Mouse (Mus musculus) c-Kit-negative CD71-positive TER-119-positive erythroid progenitor cells, embryonic 14.5 days (primary cell): Measurements from ENCODE around the gene Brk1.

Experiments used
- DNase-seq: peaks from one replicate; pipeline ENCODE4 v3.0.0-alpha.2; 2013; ENCODE audit warnings: low read depth, low spot score

Brk1 gene

DNA sequence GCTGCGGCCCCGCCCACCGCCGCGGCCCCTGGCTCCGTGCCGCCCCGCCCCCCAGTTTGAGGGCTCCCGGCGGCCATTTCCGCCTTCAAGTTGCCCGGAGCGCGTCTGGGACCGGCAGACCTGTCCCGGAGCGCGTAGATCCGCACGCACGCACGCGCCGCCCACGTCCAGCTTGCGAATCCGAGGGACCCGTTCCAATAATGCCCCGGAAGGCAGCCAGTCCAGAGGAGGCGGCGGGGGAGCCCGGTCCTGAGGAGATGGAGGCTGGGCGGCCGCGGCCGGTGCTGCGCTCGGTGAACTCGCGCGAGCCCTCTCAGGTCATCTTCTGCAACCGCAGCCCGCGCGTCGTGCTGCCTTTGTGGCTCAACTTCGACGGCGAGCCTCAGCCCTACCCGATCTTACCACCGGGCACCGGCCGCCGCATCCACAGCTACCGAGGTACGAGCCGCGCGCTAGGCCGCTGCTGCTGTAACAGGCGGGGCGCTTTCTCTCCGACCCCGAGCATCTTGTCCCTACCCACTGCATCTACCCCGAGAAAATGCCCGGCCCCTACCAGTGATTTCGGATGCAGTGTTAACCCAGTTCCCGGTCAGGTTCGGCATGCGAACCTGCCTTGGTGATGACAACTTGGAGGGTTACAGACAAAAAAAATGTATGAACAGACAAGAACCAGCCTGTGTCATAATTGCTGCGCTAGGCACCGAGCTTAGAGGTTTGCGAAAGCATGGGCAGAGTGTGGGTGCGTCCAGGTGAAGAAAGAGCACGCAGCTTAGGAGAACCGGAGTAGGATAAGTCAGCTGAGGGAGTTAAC is 19.6 kb downstream of the Brk1 start, which contains the start of gene Vhl:
TSS of gene Vhl (plus strand) at position 19 of the 811 bp plus-strand sequence.
- DNase-seq = peak; percentile 66

DNA sequence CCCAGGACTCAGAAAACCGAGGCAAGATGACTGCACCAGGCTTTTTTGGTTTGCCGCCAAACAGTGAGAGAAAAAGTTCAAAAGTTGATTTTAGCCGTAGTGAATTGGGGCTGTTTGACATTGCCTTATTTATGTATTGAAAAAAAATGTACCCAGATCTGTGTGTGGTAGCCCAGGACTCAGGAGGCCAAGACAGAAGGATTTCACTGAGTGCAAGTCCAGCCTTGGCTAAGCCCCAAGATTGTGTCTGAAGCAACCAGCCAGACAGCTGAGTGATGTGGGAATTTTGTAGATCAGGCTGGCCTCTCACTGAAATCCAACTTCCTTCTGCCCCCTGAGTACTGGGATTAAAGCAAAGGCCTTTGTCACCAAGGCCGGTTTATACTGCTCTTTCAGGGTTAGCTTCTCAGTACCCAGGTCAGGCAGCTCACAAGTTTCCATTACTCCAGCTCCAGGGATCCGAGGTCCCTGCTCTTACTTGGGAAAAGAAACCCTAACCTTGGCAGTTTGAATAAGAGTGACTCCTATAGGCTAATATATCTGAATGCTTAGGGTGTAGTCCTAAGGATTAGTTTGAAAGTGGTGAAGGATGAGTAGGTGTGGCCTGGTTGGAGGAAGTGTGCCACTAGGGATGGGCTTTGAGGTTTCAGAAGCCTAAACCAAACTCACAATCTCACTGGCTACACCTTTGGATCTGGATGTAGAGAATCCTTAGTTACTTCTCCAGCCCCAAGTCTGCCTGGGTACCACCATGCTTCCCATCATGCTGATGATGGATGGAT is 20.6 kb downstream of the Brk1 start:
- no peak for DNase-seq

DNA sequence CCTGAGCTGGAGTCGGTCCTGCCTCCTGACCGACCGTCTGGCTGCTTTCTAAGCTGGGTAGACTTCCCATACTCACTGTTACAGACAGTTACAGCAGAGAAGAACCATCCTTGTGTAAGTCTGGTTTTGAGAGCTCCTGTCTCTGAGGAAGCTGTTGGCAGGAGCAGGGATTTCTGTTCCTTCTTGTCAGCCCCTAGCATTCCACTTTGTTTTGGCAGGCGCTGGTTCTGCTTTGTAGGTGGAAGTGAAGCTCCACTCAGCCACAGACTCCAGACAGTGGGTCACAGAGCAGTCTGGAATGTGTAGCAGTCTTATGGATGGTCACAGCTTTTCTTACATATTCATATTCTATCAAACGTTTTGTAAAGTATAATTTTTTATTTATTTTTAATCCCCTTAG is 25.8 kb downstream of the Brk1 start:
- no peak for DNase-seq

DNA sequence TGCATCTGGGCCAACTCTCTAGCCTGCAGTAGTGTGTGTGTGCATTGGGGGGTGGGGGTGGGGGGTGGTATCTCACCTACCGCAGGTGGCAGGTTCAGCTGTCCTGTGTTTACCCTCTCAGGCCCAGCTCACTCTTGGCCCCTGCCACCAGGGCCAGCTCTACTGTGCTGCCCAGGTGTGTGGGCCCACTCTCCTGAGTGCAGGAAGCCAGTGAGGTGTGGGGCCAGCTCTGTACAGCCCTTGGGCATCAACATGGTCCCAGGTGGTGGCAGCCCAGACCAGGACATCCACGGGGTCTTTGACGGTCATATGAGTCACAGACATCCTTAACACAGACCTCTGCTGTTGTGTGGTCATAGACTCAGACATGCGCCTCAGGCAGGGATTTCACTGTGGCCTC is 28.3 kb downstream of the Brk1 start:
- no peak for DNase-seq

DNA sequence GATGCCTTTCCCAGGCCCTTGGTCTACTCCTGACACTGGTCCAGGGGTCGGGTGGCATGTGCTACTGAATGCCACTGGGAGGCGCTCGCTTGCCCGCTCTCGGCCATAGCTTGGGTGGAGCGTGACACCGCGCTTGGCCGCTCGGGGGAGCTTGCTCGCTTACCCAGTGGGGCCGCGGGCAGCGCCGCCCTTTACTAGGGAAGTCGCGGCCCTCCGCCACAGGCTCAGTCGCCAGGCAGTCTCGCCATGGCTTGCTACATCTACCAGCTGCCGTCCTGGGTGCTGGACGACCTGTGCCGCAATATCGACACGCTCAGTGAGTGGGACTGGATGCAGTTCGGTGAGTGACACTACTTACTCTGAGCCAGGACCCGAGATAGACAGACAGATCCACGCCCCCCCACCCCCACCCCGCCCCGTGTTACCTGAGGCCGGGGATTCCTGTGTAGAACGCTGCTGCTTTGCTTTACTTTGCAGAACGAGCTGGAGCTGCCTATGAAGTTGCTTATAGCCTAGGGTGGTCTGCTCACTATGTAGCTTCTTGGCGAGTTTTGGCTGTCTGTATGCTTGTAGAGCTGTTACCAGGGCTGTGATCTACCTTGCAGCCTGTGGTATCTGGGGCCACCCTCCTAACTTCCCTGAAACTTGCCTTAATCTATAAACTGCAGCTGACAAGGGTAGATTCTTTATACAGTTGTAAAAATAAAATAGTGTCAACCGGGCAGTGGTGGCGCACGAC is 33.9 kb downstream of the Brk1 start, which contains the start of gene Irak2:
TSS of gene Irak2 (plus strand) at position 166 of the 739 bp plus-strand sequence.
- DNase-seq = peak; percentile 75

DNA sequence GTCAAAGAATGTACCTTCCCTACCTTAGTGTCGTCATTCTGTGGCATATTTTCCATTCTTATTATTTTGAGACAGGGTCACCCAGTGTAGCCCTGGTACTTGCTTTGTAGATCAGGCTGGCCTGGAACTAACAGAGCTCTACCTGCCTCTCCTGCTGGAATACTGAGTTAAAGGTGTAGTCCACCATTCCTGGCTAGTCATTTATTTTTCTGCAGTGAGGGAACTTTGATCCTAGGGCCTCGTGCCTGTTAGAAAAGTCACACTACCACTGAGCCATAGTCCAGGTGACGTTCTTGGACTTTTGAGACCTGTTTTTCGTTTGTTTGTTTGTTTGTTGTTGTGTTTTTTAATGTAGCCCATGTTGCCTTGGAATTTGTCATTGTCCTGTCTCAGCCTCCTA is 34.6 kb downstream of the Brk1 start:
- DNase-seq = no peak

DNA sequence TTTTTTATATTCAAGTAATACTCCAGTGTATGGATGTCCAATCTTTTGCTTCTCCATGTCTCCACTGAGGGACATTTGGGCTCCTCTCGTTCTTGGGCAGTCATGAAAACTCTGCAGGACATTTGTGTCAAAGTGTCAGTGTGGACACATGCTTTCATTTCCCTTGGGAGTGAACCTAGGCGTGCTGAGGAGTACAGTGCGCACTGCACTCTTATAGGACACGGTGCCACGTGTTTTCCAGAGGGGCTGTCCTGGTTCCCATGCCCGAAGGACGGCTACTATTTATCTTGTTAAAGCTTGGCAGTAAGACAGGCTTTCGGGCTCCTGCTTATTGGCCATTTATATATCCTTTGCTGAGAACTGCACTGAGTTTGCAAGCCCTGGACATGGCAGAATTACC is 38.0 kb downstream of the Brk1 start:
- DNase-seq = no peak

DNA sequence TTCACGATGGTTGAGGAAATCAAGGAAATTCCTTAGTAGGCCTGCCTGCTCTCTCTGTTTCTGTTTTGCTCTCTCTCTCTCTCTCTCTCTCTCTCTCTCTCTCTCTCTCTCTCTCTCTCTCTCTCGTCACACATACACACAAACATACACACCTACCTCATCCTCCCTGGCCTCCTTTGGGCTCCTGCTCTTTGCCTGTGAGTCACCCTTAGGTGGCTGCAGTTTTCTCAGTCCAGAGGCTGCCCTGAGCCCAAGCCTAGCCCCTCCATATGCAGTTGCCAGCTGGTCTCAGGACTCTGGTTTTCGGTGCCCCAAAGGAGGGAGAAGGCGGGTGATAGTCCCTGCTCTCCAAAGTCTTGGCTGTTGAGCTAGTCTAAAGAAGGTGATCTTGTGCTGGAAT is 38.4 kb downstream of the Brk1 start:
- DNase-seq = no peak

DNA sequence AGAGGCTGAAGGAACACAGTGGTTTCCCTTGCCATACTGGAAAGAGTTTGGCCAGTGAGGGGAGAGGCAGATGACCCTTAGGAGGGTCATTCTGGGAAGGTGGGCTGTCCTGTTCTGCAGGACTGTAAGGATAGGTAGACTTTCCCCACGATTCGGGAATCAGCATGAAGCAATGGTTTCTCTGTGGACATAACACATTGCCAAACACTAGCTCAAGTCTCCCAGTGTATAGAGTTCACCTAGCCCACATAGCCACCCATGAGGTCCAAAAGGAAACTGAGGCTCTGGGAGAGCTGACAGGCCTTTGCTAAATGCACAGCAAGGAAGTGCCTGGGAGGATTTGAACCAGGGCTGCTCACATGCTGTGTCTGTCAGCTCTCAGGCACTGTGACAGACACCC is 39.4 kb downstream of the Brk1 start:
- no peak for DNase-seq

DNA sequence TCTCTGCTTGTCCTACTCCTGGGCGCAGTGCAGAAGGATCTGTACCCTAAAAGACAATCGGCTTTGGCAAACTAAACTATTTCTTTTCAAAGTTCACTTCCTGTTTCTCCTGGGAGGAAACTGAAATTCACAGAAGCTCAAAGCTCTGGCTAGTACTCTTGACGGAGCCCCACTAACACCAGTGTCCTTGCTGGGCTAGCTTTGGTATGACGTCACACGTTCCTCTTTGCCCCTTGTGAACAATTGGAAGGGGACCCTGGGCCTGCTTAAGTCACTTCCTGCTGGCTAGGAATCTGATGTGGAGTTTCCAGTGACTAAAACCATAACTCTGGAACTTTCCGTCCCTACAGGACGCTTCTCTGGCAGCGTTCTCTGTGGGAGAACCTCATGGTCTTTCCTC is 40.2 kb downstream of the Brk1 start:
- DNase-seq = no peak

DNA sequence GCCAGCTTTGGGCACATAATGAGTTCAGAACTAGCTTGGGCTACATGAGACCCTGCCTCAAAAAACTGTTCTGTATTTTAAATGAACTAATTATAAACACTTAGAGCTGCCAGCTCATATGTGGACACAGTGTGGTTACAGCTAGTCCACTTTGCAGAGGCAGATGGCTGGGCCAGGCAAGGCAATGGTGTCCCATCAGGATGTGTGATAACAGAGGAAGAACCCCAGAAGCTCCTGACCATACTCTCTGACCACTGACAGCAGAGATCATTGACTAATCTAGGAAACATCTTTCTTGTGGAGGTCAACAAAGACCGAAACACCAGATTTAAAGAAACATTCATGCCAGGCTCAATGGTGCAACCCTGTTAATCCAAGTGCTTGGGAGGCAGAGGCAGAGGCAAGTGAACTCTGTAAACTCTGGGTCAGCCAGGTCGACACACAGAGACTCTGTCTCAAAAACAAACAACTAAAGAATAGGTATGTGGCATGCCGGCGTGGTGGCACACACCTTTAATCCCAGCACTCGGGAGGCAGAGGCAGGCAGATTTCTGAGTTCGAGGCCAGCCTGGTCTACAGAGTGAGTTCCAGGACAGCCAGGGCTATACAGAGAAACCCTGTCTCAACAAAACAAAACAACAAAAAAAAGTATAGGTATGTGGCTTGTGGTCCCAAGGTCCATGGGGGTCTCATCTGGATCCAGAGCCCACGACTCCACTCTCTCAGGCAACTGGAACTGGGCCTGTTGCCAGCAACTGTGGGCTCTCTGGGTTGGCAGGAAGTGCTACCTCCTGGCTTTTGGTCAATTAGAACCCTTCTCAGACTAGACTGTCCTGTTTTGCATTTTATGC is 45.0 kb downstream of the Brk1 start:
- DNase-seq = no peak

DNA sequence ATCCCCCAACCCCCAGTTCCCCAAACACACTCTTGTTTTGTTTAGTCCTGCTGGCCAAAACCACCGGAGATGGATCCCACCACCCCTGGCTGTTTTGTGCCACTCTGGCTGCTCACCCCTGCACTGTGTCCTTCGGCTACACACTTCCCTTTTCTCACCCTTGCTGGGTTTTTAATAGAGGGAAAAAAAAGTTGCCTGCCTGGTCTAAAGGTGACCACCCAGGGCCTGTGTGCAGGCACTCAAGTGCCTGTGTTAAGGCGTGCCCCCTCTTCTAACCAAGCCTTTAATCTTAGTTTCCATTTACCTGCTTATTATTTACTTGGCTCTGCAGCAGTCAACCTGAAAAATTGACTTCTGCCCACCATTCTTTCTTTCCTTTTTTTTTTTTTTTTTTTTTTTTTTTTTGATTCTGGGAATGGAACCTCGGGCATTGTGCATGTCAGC is 45.6 kb downstream of the Brk1 start:
- no peak for DNase-seq

DNA sequence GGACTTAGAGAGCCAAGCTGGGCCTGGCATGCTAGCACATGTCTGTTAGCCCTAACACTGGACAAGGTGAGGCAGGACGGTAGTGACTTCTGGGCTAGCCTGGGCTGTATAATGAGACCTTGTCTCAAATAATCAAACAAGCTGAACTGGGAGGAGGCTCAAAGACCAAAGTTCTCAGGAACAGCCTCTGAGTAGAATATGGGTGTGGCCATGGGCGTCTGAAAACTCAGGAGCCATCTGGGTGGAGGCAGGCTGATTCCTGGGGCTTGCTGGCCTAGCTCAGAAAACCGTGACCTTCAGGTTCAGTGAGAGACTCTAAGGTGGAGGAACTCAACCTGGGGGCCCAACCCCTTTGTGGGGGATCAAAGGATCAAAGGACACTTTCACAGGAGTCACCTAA is 47.1 kb downstream of the Brk1 start:
- DNase-seq = peak; percentile 38

DNA sequence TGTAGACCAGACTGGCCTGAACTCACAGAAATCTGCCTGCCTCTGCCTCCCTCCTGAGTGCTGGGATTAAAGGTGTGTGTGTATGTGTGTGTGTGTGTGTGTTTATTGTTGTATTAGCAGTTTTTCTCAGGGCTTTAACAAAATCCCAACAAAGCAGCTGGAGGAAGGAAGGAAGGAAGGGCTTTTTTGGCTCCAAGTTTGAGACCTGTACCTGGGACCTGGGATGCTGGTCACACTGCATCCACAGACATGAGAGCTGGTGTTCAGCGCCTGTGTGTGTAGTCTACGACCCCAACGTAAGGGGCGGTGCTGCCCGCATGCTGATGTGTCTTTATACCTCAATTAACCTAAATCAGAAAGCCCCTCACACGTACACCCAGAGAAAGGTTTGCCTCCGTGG is 49.0 kb downstream of the Brk1 start:
- no peak for DNase-seq

DNA sequence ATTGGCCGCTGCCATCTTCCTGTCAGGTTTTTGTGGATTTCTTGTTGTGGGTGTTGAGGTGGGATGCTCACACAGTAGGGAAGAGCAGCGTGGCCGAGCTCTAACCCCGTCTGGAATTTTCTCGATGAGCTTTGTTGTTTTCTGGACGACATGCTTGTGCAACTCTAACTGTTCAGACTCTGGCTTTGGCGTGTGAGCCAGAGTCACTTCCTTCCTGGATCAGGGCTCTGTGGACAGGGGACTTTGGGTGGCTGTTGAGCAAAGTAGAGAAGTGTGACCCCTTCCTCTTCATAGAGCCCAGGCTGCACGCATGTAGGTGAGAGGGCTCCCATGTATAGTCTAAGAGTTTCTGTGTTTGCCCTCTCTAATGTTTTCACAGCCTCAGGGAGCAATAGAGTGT is 49.5 kb downstream of the Brk1 start:
- no peak for DNase-seq

DNA sequence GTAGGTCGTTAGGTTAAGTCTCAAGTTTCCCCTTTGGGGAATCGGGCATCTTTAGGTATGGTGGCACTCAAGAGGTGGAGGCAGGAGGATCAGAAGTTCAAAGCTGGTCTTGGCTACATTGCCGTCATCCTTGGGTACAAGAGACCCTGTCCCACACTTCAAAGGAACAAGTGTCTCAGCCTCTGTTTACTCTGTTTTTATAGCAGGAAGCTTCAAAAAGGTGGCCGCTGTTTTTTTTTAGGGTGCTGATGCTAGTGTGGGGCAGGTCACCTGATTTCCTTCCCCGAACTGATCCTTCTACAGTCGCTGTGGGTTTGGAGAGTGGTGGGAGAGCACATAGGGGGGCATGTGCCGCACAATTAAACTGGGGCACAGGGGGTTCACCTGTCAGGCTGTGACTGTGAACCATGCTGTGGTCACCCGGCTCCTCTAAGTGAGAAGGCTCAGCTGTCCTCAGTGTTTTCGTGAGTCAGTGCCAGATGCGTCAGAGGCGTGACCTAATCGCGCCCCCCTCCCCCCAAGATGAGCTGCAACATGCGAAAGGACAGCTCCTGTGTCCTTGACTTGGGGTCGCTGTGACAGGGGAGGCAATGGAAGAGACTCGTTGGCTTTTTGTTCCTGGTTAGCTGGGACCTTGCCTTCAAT is 50.3 kb downstream of the Brk1 start:
- DNase-seq = no peak

DNA sequence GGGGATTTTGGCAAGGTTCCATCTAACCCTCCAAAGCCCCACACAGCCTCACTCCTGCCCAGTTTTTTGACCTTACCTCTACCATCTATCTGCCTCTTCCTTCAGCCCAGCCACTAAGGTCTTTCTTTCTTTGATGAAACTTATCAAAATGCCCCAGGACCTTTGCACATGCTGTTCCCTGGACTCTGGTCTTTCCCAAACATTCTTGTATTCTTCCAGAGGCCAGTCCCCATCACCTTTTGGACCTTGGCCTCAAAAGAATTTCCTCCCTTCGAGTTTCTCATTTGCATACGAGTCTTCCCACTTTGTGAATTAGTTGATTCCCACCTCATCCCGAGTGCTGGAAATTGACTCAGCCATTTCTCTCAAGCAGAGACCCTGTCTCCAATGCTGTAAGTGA is 50.9 kb downstream of the Brk1 start:
- no peak for DNase-seq

DNA sequence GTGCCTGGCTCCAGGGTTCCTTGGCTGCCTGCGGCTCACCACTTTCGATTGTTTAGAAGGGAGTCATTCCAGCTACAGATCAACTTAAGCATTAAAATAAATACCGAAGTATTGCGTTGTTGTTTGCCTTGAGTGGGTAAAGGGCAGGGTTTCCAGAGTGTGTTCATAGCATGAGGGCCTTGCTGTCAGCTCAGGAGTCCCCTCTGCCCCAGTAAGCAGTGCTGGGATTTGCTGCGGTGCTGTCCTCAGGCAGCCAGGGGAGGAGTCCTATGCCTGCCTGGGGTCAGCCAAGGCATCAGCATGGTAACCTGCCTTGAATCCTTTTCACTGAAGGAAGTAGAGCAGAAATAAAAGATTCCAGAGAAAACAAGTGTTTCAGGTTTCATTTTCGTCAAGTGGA is 52.3 kb downstream of the Brk1 start:
- DNase-seq = no peak

DNA sequence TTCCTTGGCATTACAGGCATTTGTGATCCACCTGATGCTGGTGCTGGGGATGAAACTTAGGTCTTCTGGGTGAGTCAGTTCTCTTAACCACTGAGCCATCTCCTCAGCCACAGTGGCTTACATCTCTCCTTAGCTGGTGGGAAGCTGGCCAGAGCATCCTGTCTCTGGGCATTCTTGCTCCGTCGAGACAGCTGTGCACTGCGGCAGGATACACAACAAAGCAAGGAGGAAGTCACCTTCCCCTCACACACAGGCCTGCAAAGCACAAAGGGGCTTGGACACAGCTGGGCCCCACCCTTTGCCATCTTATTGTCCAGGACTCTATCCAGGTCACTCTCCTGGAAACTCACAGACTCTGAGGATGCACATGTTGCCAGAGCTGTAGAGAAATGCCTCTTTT is 53.7 kb downstream of the Brk1 start:
- DNase-seq = no peak

DNA sequence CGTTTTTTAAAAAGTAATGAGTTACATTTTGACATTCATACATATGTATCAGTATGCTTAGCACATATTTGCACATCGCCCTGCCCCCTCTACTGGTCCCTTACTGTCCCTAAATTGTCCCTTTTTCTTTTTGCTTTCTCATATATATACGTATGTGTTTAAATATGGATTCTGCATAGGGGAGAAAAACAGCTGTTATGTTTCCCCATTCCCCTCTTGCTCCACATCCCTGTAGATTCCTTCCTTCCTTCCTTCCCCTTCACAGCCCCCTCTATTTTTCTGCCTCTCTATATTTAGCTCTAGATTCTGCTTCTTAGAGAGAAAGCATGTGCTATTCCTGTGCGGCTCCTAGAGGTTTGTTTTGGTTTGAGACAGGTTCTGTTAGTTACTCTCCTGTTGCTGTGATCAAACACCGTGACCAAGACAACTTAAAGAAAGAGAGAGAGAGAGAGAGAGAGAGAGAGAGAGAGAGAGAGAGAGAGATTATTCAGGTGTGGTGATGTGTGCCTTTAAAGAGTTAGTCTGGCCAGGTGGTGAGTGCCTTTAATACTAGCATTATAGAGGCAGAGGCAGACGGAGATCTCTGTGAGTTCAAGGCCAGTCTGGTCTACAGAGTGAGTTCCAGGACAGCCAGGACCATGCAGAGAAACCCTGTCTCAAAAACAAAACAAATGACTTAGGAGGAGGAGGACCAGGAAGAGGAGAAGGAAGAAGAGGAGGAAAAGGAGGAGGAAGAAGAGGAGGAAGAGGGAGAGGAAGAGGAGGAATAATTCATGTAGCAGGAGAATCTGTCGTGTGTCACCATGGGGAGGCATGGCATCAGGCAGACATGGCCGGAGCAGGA is 55.3 kb downstream of the Brk1 start:
- DNase-seq = no peak
